Mouse (Mus musculus) embryonic fibroblast, embryonic 13.5 days (primary cell): Measurements from ENCODE around the gene Upk3b. TPM values are rescaled to one million over a fixed set of nuclear protein-coding genes. Genes with fewer than 3 reads are reported as not detected.

Experiments
- H3K27ac ChIP-seq: 2 replicates; pipeline ENCODE4 v1.5.1; 2012; ENCODE audit warnings: low read length, control low read depth, inconsistent platforms; ENCODE audit not compliant: insufficient read depth
- H3K4me1 ChIP-seq: 2 replicates; pipeline ENCODE4 v1.6.1; 2011; ENCODE audit warnings: low read length; ENCODE audit not compliant: control insufficient read depth, insufficient read depth
- H3K4me3 ChIP-seq: 2 replicates; pipeline ENCODE4 v1.5.1; 2011; ENCODE audit warnings: mild to moderate bottlenecking, control low read depth, low read length; ENCODE audit not compliant: insufficient read depth
- CTCF ChIP-seq: IDR thresholded peaks from 2 replicates; pipeline ENCODE4 v1.5.1; 2011; ENCODE audit warnings: mild to moderate bottlenecking, control low read depth, low read length, moderate library complexity, borderline replicate concordance; ENCODE audit not compliant: insufficient read depth
- POLR2A ChIP-seq: IDR thresholded peaks from 2 replicates; pipeline ENCODE4 v1.6.1; 2011; ENCODE audit warnings: low read depth, mild to moderate bottlenecking, control low read depth, low read length, moderate library complexity
- polyA plus RNA-seq: library from polyadenylated mRNA; stranded (reverse); fragments of >200 nt; gene quantifications from 2 replicates; pipeline ENCODE4 v1.2.4, GENCODE M21; 2011; ENCODE audit warnings: low read depth; ENCODE audit not compliant: missing spikeins, insufficient read length

The Upk3b gene
- polyA plus RNA-seq, 1 experiment: 1.0 TPM

DNA sequence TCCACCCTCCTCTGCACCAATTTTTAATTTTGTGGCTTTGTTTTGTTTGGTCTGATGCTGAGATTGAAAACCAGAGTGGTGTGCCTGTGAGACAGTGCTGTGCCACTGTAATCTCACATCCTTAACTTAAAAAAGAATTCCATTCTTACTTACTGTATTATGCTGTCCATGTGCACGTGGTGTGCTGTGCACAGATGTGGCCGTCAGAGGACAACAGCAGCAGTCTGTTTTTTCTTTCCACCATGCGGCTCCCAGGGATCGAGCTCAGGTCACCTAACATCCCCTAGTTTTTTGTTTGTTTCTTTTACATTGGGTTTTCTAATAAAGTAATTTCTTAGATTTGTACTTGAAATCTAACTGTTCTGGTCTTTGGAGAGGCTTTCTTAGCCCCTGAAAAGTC is 33.8 kb upstream of the Upk3b start:
- H3K4me3 ChIP-seq: no peak overlapping the region
- TF ChIP-seq POLR2A (no peak), CTCF (no peak)
- no peaks in the 10 kb centered on the region for H3K4me1 ChIP-seq
- H3K27ac ChIP-seq: no peak overlapping the region

DNA sequence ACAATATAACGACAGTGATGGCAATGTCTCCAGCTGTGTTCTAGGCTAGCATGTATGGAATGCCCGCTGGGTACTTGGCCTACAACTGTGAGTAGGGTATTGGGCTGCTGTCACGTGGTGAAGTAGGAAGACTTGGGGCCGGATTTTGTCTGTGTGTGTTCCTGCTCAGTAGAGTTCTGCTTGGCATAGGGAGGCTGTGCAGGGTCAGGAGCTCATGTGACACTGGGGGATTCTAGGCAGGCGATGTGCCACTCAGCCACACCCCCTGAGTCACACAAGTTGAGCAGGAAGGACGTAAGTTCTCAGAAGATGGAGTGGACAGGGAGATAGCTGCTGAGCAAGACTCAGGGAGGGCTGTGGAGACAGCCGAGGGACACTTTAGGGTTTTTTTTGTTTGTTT is 30.6 kb upstream of the Upk3b start:
- no peak overlapping the region for H3K27ac ChIP-seq
- H3K4me3 ChIP-seq: no peak overlapping the region
- no peaks in the 10 kb centered on the region for H3K4me1 ChIP-seq
- TF ChIP-seq POLR2A (no peak), CTCF (no peak)

DNA sequence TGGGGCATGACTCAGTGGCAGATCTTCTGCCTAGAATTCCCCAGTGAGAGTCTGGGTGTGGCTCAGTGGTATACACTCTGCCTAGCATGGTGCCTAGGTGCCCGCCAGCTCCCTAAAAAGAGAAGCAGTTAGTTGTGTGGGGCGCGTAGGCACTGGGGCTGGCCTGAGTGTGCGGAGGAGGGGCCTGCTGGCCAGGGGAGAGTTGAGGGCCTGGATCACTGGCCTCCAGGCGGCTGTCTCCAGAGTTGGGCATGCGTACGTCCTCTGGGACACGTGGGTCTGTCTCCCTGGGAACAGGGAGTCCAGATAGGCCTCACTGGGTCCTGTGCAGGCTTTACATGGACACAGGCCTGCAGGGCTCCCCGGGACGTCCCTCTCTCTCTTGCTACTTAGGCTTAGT is 23.4 kb upstream of the Upk3b start:
- Histone ChIP-seq H3K4me1 (peaks cover 13% of the 10 kb centered on the region), H3K27ac (no peak overlapping the region), H3K4me3 (no peak overlapping the region)

DNA sequence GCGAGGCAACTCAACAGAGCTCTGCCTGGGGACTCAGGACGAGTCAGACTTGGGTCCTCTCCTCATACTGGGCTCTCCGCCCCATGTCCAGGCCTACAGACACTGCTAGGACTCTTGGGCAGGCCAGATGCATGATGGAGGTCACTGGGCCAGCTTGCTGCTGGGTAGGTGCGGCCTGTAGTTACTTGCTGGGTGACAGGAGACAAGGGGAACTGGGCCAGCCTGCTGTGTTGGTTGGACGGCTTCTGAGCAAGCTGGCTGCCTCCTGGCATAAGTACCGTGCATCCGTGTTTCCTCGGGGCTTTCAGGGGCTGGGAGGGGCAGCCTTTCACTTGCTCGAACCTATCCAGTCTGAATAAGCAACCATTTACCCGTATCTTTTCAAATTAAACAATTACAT is 22.7 kb upstream of the Upk3b start:
- TF ChIP-seq POLR2A (no peak), CTCF (no peak)
- peaks cover 14% of the 10 kb centered on the region for H3K4me1 ChIP-seq
- no peak overlapping the region for H3K27ac ChIP-seq
- H3K4me3 ChIP-seq: no peak overlapping the region

More for the DNA sequence above, 23.4 kb upstream of the Upk3b start:
- TF ChIP-seq POLR2A: no peak
- no peak for TF ChIP-seq CTCF

DNA sequence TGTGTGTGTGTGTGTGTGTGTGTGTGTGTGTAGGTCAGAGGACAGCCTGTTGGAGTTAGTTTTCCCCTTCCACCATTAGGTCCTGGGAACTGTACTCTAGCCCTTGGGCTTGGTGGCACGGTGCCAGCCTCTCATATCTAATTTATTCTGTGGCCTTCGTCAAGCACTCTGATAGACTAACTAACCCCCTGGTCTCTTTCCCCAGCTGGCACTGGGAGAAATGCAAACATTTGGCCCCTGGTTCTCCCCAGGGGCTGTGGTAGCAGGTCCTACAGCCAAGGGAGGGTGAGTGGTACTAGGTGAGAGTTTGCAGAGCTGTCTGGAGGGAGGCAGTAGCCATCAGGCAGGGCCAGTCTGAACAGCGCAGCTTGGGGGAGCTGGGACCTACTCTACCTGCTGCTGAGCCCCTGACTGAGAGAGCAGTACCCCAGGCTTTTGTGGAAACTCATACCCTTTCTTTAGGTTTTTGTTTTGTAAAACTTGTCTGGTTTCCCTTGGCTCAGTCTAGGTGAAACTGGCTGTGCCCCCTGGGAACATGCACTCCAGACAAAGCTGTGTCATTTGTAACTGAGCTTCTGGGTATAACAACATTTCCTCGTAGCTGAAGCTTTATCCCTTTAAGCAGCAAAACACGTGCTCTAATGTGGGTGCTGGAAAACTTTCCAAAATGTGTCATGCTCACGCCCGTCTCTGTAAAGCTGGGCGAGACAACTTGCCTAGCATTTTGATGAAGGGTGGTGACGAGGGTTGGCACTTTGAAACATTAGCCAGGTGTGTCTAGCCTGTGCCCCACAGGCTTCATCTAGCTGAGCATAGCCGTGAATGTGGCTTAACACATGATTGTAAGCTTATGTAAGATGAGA is 22.1 kb upstream of the Upk3b start:
- no peak overlapping the region for H3K4me3 ChIP-seq
- 0 out of 2 replicates have a peak overlapping the region, but pooled peaks have one; percentile 11 for H3K27ac ChIP-seq
- peaks cover 14% of the 10 kb centered on the region for H3K4me1 ChIP-seq
- TF ChIP-seq CTCF (no peak), POLR2A (no peak)

DNA sequence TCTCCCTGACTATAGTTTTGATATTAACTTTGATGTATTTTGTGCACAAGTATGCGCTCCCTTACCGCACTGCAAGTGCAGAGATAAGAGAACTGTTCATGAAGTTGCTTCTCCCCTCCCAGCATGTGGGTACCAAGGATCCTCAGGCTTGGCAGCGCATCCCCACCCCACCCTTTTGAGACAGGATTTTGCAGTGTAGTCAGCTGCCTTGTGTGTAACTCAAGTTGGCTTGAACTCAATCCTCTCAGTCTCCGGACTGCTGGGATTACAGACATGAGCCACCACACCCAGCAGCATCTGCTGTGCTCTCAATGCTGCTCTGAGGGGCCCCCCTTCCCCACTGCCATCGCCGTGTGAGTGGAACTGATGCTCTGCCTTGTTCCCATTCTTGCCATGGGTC is 21.0 kb upstream of the Upk3b start:
- TF ChIP-seq POLR2A: no peak
- TF ChIP-seq CTCF: no peak
- H3K4me3 ChIP-seq: no peak overlapping the region
- peaks cover 14% of the 10 kb centered on the region for H3K4me1 ChIP-seq
- H3K27ac ChIP-seq: no peak overlapping the region

DNA sequence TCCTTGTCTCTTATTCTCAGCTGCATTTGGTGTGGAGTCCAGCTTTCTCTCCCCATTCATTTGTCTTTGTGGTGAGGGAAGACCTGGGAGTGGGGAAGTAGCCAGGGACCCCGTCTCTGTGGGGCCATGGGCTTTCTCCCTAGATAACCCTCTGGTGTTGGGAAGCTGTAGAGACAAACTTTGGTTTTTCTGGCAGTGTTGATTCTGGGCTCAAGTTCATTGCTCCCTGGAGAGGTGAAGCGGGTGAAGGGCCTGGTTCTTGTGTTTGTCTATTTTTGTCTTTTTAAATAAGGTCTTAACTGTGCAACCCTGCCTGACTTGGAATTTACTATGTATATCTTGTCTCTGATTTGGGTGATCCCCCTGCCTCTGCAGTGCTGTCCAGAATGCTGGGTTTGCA is 19.6 kb upstream of the Upk3b start:
- Histone ChIP-seq H3K4me1 (peaks cover 14% of the 10 kb centered on the region), H3K4me3 (no peak overlapping the region), H3K27ac (no peak overlapping the region)
- TF ChIP-seq CTCF: no peak

DNA sequence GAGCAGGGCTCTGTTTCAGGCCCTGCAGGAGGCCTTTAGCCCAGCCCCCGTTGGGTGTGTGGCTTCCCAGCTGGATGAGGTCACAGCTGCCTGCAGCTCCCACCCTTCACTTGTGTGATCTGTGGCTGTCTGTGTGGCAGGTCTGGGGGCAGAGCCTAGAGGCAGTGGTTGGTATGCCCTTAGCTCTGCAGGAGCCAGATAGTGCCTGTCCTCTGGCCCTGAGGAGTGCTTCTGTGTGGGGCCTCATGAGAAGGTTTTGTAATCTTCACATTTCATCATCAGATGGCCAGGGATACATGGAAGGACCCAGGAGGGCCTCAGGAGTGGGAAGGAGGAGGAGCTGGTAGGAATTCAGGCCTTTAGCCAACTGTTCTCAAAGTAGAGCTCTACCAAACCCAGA is 18.4 kb upstream of the Upk3b start:
- H3K27ac ChIP-seq: no peak overlapping the region
- peaks cover 11% of the 10 kb centered on the region for H3K4me1 ChIP-seq
- TF ChIP-seq CTCF (no peak), POLR2A (no peak)
- H3K4me3 ChIP-seq: no peak overlapping the region

DNA sequence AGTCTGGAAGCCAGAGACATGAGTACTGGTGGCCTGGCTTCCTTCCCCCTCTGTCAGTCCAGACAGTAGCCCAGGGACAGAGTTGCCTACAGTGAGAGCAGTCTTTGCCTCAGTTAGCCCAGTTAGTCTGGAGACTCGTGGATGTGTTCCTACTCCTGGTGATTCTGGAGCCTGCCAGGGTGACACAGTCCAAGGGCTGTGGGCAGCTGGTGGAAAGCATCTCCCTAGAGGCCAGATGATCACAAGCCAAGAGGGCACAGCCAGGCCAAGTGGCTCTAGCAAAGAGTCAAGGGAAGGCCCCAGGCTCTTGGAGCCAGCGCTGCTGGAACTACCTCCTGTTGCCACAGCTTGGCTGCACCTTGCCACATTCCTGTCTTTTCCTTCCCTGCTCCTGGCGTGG is 12.6 kb upstream of the Upk3b start:
- no peak overlapping the region for H3K4me3 ChIP-seq
- TF ChIP-seq POLR2A (no peak), CTCF (no peak)
- no peaks in the 10 kb centered on the region for H3K4me1 ChIP-seq
- H3K27ac ChIP-seq: no peak overlapping the region

DNA sequence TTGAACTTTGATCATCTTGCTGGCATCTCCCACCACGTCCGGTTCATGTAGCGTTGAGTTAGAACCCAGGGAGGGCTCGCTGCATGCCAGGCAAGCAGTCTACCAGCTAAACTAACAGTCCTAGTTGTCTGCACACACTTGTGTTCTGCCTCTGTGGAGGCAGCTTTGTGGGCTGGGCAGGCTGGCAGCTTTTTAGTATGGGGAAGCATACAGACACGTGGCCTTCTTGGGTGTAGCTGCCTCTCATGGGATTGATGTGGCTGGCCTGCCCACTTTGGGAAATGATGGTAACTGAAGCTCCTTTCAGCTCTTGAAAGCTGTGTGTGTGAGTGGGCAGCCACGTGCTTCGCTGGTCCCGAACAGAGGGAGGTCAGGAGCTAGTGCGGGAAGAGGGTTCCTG is 11.4 kb upstream of the Upk3b start:
- Histone ChIP-seq H3K27ac (no peak overlapping the region), H3K4me1 (no peaks in the 10 kb centered on the region), H3K4me3 (no peak overlapping the region)
- TF ChIP-seq CTCF (no peak), POLR2A (no peak)

DNA sequence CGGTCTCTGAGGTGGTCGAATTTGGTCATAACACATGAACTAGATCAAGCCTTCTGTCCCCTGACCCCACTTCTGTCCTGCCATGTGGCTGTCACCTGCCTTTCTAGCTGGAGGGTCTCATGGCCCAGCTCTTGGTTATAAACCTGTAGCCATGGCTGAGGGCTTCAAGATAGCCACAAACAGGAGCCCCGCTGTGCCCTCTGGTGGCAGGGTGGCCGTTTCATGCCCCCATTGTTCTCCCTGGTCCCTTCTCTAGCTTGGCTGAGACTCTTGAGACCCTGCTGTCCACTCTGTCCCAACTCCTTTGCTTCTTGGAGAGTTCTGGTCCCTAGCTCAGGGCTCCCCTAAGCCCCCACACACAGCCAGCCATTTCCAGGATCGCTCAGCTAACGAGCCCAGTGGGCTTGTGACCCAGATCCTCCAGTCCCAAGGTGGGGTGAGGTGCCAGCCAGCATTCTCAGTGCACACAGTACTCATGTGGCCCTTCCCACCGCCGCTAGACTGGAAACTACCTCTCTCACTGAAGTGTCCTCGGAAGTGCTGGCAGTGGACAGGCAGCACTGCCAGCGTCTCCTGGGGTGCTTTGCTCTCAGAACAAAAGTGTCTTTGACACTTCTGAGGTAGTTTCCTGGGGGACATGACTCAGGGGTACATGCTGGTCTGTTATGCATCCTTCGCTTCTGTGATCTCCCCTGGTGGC is 10.5 kb upstream of the Upk3b start:
- no peak overlapping the region for H3K4me3 ChIP-seq
- H3K27ac ChIP-seq: no peak overlapping the region
- TF ChIP-seq POLR2A (no peak), CTCF (no peak)
- H3K4me1 ChIP-seq: no peaks in the 10 kb centered on the region
